Mouse (Mus musculus) liver, adult (tissue): Measurements from ENCODE around the gene Dnase1l2.

Source experiments
- GATA4 ChIP-seq: IDR thresholded peaks from 2 replicates; pipeline ENCODE4 v1.6.1; 2014; ENCODE audit warnings: mild to moderate bottlenecking, low read length; ENCODE audit not compliant: insufficient replicate concordance

Gene Dnase1l2

GRCm38 (mm10) chr17:24416051-24416652, 26.8 kb downstream of the Dnase1l2 start:
- no peak for TF ChIP-seq GATA4

GRCm38 (mm10) chr17:24415011-24415410, 27.9 kb downstream of the Dnase1l2 start:
- TF ChIP-seq GATA4 = no peak

- TF ChIP-seq GATA4 = no peak; the same call in 1 of the 2 replicates
Measured at GRCm38 (mm10) chr17:24414230-24414976, 28.5 kb downstream of the Dnase1l2 start, which contains the start of gene Rnps1. TSS of gene Rnps1 (plus strand) at chr17:24414565.

- no peak for TF ChIP-seq GATA4
Measured at GRCm38 (mm10) chr17:24413557-24414211, 29.2 kb downstream of the Dnase1l2 start.

GRCm38 (mm10) chr17:24407116-24407803, 35.6 kb downstream of the Dnase1l2 start:
- TF ChIP-seq GATA4 = no peak

- no peak for TF ChIP-seq GATA4
Measured at GRCm38 (mm10) chr17:24402371-24402770, 40.5 kb downstream of the Dnase1l2 start.

- no peak for TF ChIP-seq GATA4
Measured at GRCm38 (mm10) chr17:24394456-24394855, 48.4 kb downstream of the Dnase1l2 start.

GRCm38 (mm10) chr17:24393527-24393926, 49.4 kb downstream of the Dnase1l2 start:
- no peak for TF ChIP-seq GATA4

- no peak for TF ChIP-seq GATA4
Measured at GRCm38 (mm10) chr17:24391149-24391548, 51.8 kb downstream of the Dnase1l2 start.
